Mouse (Mus musculus) liver, embryonic 14.5 days (tissue): ENCODE results near the gene Mbd6.

Experiments used
- CTCF ChIP-seq: IDR thresholded peaks from 2 replicates; pipeline ENCODE4 v1.5.1; 2016; ENCODE audit warnings: antibody characterized with exemption, low read depth, control low read depth
- EP300 ChIP-seq: IDR thresholded peaks from 2 replicates; pipeline ENCODE4 v1.6.1; 2016; ENCODE audit warnings: antibody characterized with exemption, low read depth

- TF ChIP-seq CTCF (peak; percentile 36; the same call in 1 of the 2 replicates), EP300 (peak; percentile 73)
Measured at GRCm38 (mm10) chr10:127290307-127290929, 1.6 kb upstream of the Mbd6 start.
